In the genomic region with DNA sequence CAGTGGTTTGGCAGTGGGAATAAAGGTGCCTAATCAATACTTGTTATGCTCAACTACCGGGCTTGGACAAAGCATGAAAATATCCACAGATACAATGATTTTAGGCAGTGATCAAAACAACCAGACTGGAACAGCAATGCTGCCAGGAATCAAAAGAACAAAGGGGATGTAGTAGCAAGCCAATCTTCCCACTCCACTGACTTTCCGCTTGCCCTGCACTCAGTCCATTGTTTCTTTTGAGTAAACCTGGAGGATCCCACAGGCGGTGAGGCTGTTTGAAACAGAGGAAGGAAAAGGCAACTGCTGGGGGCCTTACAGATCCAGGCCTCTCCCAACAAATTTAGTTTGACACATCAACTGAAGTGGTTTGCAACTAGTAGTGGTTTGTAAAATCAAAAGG, we compare ENCODE assay signal across 15 mouse cellular contexts. TPM values are rescaled to one million over a fixed set of nuclear protein-coding genes. Genes with fewer than 3 reads are reported as not detected.
DNase-seq lines count a peak whose midpoint lies in the region; ATAC-seq lines count a peak whose summit lies in the region.
"Had no signal": no experiment of that assay in that cellular context is flagged by ENCODE, and none has a peak within 500 bp of the region (broad histone marks: within the 10 kb centered on the region; RNA-seq: fewer than 3 reads in every experiment).

No protein-coding gene starts in this region.

- no peaks in the 10 kb centered on the region for H3K27me3 ChIP-seq in midbrain, embryonic 11.5 days (ENCODE audit: control insufficient read depth, insufficient read depth, low read length)
- H3K27me3 ChIP-seq in midbrain, embryonic 16.5 days (ENCODE audit: control insufficient read depth, insufficient read depth, low read depth, low read length), result no peaks in the 10 kb centered on the region
- no peaks in the 10 kb centered on the region for H3K27me3 ChIP-seq in forebrain, embryonic 13.5 days
- H3K27me3 ChIP-seq: CH12.LX; liver, embryonic 15.5 days; midbrain, embryonic 15.5 days had no signal

- peak; percentile 48; the same call in 1 of the 2 replicates for ATAC-seq in midbrain, embryonic 11.5 days (ENCODE audit: low FRiP score)
- no peak for ATAC-seq in midbrain, embryonic 16.5 days
- no peak for ATAC-seq in forebrain, embryonic 13.5 days
- ATAC-seq: forebrain, postnatal 0 days; intestine, embryonic 16.5 days; midbrain, embryonic 15.5 days had no signal

- WGBS in midbrain, embryonic 11.5 days, result 13% methylated on average over 3 of the region's 3 CpGs
- WGBS in midbrain, embryonic 16.5 days, result 9% methylated on average over 3 of the region's 3 CpGs
- 4% methylated on average over 3 of the region's 3 CpGs for WGBS in forebrain, embryonic 13.5 days

- H3K36me3 ChIP-seq in midbrain, embryonic 11.5 days (ENCODE audit: control insufficient read depth, insufficient read depth, low read length), result no peaks in the 10 kb centered on the region
- H3K36me3 ChIP-seq in midbrain, embryonic 16.5 days (ENCODE audit: control insufficient read depth, insufficient read depth, low read length), result no peaks in the 10 kb centered on the region
- no peaks in the 10 kb centered on the region for H3K36me3 ChIP-seq in forebrain, embryonic 13.5 days (ENCODE audit: poor library complexity, severe bottlenecking)
- H3K36me3 ChIP-seq: limb, embryonic 10.5 days; liver, embryonic 15.5 days; midbrain, embryonic 15.5 days had no signal

- no peak overlapping the region for H3K4me2 ChIP-seq in midbrain, embryonic 11.5 days
- H3K4me2 ChIP-seq in midbrain, embryonic 16.5 days (ENCODE audit: low read length), result no peak overlapping the region
- H3K4me2 ChIP-seq in forebrain, embryonic 13.5 days, result no peak overlapping the region
- H3K4me2 ChIP-seq: liver, embryonic 15.5 days; midbrain, embryonic 15.5 days had no signal

- intact Hi-C loops in heart, postnatal 36 days (cut with DNase I), result no loop called here

- DNase-seq in midbrain, embryonic 11.5 days (ENCODE audit: low spot score, missing footprints), result peak; percentile 86
- peak; percentile 8 for DNase-seq in embryo, embryonic 11 days
- DNase-seq in heart, postnatal 36 days, result peak; percentile 6 to 8
- peak; percentile 39 for DNase-seq in retina, embryonic 14.5 days (ENCODE audit: low spot score)
- DNase-seq in cerebellum, adult 11 months, result no peak
- no peak for DNase-seq in left cerebral cortex, adult 9 months (ENCODE audit: low spot score in 2 of 2)
- DNase-seq: cerebellum, adult 9-11 months; forebrain, postnatal 0 days had no signal

- H3K9ac ChIP-seq in midbrain, embryonic 11.5 days (ENCODE audit: low read length), result no peak overlapping the region
- no peak overlapping the region for H3K9ac ChIP-seq in midbrain, embryonic 16.5 days (ENCODE audit: low read depth, low read length)
- H3K9ac ChIP-seq in forebrain, embryonic 13.5 days, result no peak overlapping the region
- H3K9ac ChIP-seq: forebrain, postnatal 0 days; liver, embryonic 15.5 days; midbrain, embryonic 15.5 days had no signal

- no peaks in the 10 kb centered on the region for H3K9me3 ChIP-seq in midbrain, embryonic 11.5 days (ENCODE audit: control insufficient read depth, low read length)
- no peaks in the 10 kb centered on the region for H3K9me3 ChIP-seq in midbrain, embryonic 16.5 days (replicated peaks; ENCODE audit: control insufficient read depth, low read length, poor library complexity, severe bottlenecking)
- H3K9me3 ChIP-seq in forebrain, embryonic 13.5 days (replicated peaks), result no peaks in the 10 kb centered on the region
- H3K9me3 ChIP-seq: limb, embryonic 10.5 days; liver, embryonic 15.5 days; midbrain, embryonic 15.5 days had no signal

- H3K4me3 ChIP-seq in midbrain, embryonic 11.5 days (ENCODE audit: low read depth, low read length), result no peak overlapping the region
- no peak overlapping the region for H3K4me3 ChIP-seq in midbrain, embryonic 16.5 days (ENCODE audit: low read depth, low read length)
- H3K4me3 ChIP-seq in forebrain, embryonic 13.5 days, result no peak overlapping the region
- H3K4me3 ChIP-seq: limb, embryonic 10.5 days; liver, embryonic 15.5 days; midbrain, embryonic 15.5 days had no signal

- H3K27ac ChIP-seq in midbrain, embryonic 11.5 days (ENCODE audit: low read depth, low read length), result no peak overlapping the region; the same call in 1 of the 2 replicates
- H3K27ac ChIP-seq in midbrain, embryonic 16.5 days (ENCODE audit: low read length), result no peak overlapping the region
- H3K27ac ChIP-seq in forebrain, embryonic 13.5 days, result no peak overlapping the region
- H3K27ac ChIP-seq: limb, embryonic 10.5 days; liver, embryonic 15.5 days; midbrain, embryonic 15.5 days had no signal

- H3K4me1 ChIP-seq in midbrain, embryonic 11.5 days (ENCODE audit: control insufficient read depth, insufficient read depth, low read length), result no peaks in the 10 kb centered on the region
- no peaks in the 10 kb centered on the region for H3K4me1 ChIP-seq in midbrain, embryonic 16.5 days (ENCODE audit: control insufficient read depth, insufficient read depth, low read length)
- no peaks in the 10 kb centered on the region for H3K4me1 ChIP-seq in forebrain, embryonic 13.5 days
- H3K4me1 ChIP-seq: limb, embryonic 10.5 days; liver, embryonic 15.5 days; midbrain, embryonic 15.5 days had no signal

RNA-seq across cellular contexts. Expression of a gene that starts 51.6 kb away (rescaled TPM):
- polyA plus RNA-seq in midbrain, embryonic 11.5 days (2014; fragmentation: Nextera tagmentation; extraction: Ambion mirVana), result 12.3 and 13.3 TPM in 2 replicates
- polyA plus RNA-seq in midbrain, embryonic 16.5 days (2015; fragmentation: Nextera tagmentation; extraction: Ambion mirVana), result 52.9 and 53.8 TPM in 2 replicates
- under 1 TPM; 0.27 to 0.50 TPM for total RNA-seq in heart, postnatal 36 days (2021)
- 16.9 and 18.8 TPM in 2 replicates for polyA plus RNA-seq in forebrain, embryonic 13.5 days (2015; fragmentation: Nextera tagmentation; extraction: Ambion mirVana)

Comparison
In these comparisons a context has a peak if more than half of its experiments do, and no peak if none do; other contexts are left out.
1. DNase-seq: peak in midbrain, embryonic 11.5 days (single experiment), embryo, embryonic 11 days (single experiment), heart, postnatal 36 days (2 of 2) and retina, embryonic 14.5 days (single experiment); none in cerebellum, adult 11 months (single experiment) and left cerebral cortex, adult 9 months (0 of 2).